Mouse (Mus musculus) cerebellum, adult 9-11 months (tissue): Measurements from ENCODE around the gene Srprb.

Experiments
- DNase-seq: peaks from one replicate; pipeline ENCODE4 v3.0.0; 2022

The Srprb gene

GRCm38 (mm10) chr9:103201561-103202260 lies at the start of gene Srprb:
Gene Srprb (minus strand): TSS chr9:103202137.
- DNase-seq, result peak; percentile 92

GRCm38 (mm10) chr9:103248618-103249017 lies 46.7 kb upstream of the Srprb start:
- no peak for DNase-seq

- no peak for DNase-seq
Measured at GRCm38 (mm10) chr9:103246526-103247168, 44.7 kb upstream of the Srprb start.

GRCm38 (mm10) chr9:103243640-103244039 lies 41.7 kb upstream of the Srprb start:
- no peak for DNase-seq

- DNase-seq, result no peak
Measured at GRCm38 (mm10) chr9:103241206-103241605, 39.3 kb upstream of the Srprb start.

GRCm38 (mm10) chr9:103239471-103239870 lies 37.5 kb upstream of the Srprb start:
- DNase-seq, result no peak

- DNase-seq, result peak; percentile 8
Measured at GRCm38 (mm10) chr9:103234565-103235165, 32.7 kb upstream of the Srprb start.

GRCm38 (mm10) chr9:103234059-103234458 lies 32.1 kb upstream of the Srprb start:
- DNase-seq, result no peak

- DNase-seq, result no peak
Measured at GRCm38 (mm10) chr9:103233006-103233395, 31.1 kb upstream of the Srprb start.

GRCm38 (mm10) chr9:103232232-103233005 lies 30.5 kb upstream of the Srprb start:
- DNase-seq, result no peak

GRCm38 (mm10) chr9:103230151-103230951 lies 28.4 kb upstream of the Srprb start, which contains the start of the genes Gm20425 and Trf:
Gene Gm20425 (minus strand): TSS chr9:103230307.
Gene Trf (minus strand): TSS chr9:103230444.
- DNase-seq, result peak; percentile 35

- DNase-seq, result no peak
Measured at GRCm38 (mm10) chr9:103229037-103229867, 27.3 kb upstream of the Srprb start.

GRCm38 (mm10) chr9:103228370-103229003 lies 26.6 kb upstream of the Srprb start:
- DNase-seq, result no peak

- DNase-seq, result no peak
Measured at GRCm38 (mm10) chr9:103227760-103228159, 25.8 kb upstream of the Srprb start.

- DNase-seq, result no peak
Measured at GRCm38 (mm10) chr9:103226806-103227205, 24.9 kb upstream of the Srprb start.

- DNase-seq, result no peak
Measured at GRCm38 (mm10) chr9:103225464-103225863, 23.5 kb upstream of the Srprb start.

- no peak for DNase-seq
Measured at GRCm38 (mm10) chr9:103224721-103225120, 22.8 kb upstream of the Srprb start.

- no peak for DNase-seq
Measured at GRCm38 (mm10) chr9:103214281-103214680, 12.3 kb upstream of the Srprb start.

- no peak for DNase-seq
Measured at GRCm38 (mm10) chr9:103213631-103214030, 11.7 kb upstream of the Srprb start.

- DNase-seq, result no peak
Measured at GRCm38 (mm10) chr9:103212654-103213420, 10.9 kb upstream of the Srprb start.
